Mouse (Mus musculus) embryonic stem cell, embryonic (primary cell): ENCODE measurements at regions not wholly inside any gene's neighbourhood (a gene's known extent, or its start where the extent isn't known, plus 50 kb on each side); places are given as distances from the start of the nearest gene placed in this dataset.
"Not testable (repeated sequence)": the region's sequence is repeated elsewhere in the genome, so short reads cannot be mapped to it uniquely, and the experiment has no call there.

ENCODE experiments used
- CTCF ChIA-PET, 4 experiments: fragments of 300-600 bp in 2 of 4; fragments of 350-600 bp in 2 of 4; sonication (Branson Sonifier 250); formaldehyde crosslinking; loops; one replicate each; lab custom pipeline; 2022; ENCODE audit warnings: inconsistent platforms in 2 of 4; lab: Charles Lee
- POLR2A ChIA-PET, 4 experiments: fragments of 300-600 bp in 2 of 4; fragments of 350-600 bp in 2 of 4; sonication (Branson Sonifier 250); formaldehyde crosslinking; loops; one replicate each; lab custom pipeline; 2022; ENCODE audit warnings: antibody characterized with exemption in 4 of 4, inconsistent platforms in 1 of 4; lab: Charles Lee

- POLR2A ChIA-PET, result no interaction called here
- CTCF ChIA-PET, result no interaction called here
Measured at GRCm38 (mm10) chr10:123800067-123800691, 536.4 kb downstream of the Fam19a2 start.

- POLR2A ChIA-PET, result no interaction called here
- CTCF ChIA-PET, result interaction anchor here in 1 of 4 experiments (0.6 kb wide), 1 partner anchor 1282 kb away, joined by 3 read pairs; no protein-coding TSS in a partner anchor
Measured at GRCm38 (mm10) chr10:123800692-123801528, 537.1 kb downstream of the Fam19a2 start.

GRCm38 (mm10) chr10:123810882-123811281 is 547.1 kb downstream of the Fam19a2 start:
- ChIA-PET POLR2A (no interaction called here), CTCF (no interaction called here)

GRCm38 (mm10) chr10:123813142-123813541 is 549.3 kb downstream of the Fam19a2 start:
- CTCF ChIA-PET, result interaction anchor here in 1 of 4 experiments (0.7 kb wide), 1 partner anchor 57 kb away, joined by 3 read pairs; no protein-coding TSS in a partner anchor
- POLR2A ChIA-PET, result interaction anchor here in 1 of 4 experiments (0.6 kb wide), 1 partner anchor 1366 kb away, joined by 3 read pairs; no protein-coding TSS in a partner anchor

GRCm38 (mm10) chr10:123840061-123840751 is 576.4 kb downstream of the Fam19a2 start:
- ChIA-PET CTCF (interaction anchor here in 1 of 4 experiments (0.5 kb wide), 1 partner anchor 10 kb away, joined by 6 read pairs; no protein-coding TSS in a partner anchor), POLR2A (no interaction called here)

- ChIA-PET CTCF (no interaction called here), POLR2A (no interaction called here)
Measured at GRCm38 (mm10) chr10:123842141-123842540, 578.3 kb downstream of the Fam19a2 start.

GRCm38 (mm10) chr10:123843604-123844003 is 579.8 kb downstream of the Fam19a2 start:
- POLR2A ChIA-PET, result no interaction called here
- CTCF ChIA-PET, result no interaction called here

GRCm38 (mm10) chr10:123846631-123847030 is 582.8 kb downstream of the Fam19a2 start:
- POLR2A ChIA-PET, result no interaction called here

GRCm38 (mm10) chr10:123848564-123848963 is 584.8 kb downstream of the Fam19a2 start:
- POLR2A ChIA-PET, result no interaction called here
- CTCF ChIA-PET, result no interaction called here

More at GRCm38 (mm10) chr10:123846631-123847030, 582.8 kb downstream of the Fam19a2 start:
- CTCF ChIA-PET, result interaction anchor here in 1 of 4 experiments (0.7 kb wide), 1 partner anchor 970 kb away, joined by 4 read pairs; no protein-coding TSS in a partner anchor

GRCm38 (mm10) chr10:123875459-123875858 is 611.7 kb downstream of the Fam19a2 start:
- CTCF ChIA-PET, result no interaction called here
- POLR2A ChIA-PET, result no interaction called here

GRCm38 (mm10) chr10:123875882-123876281 is 612.1 kb downstream of the Fam19a2 start:
- ChIA-PET CTCF (no interaction called here), POLR2A (no interaction called here)

- POLR2A ChIA-PET, result no interaction called here
- CTCF ChIA-PET, result no interaction called here
Measured at GRCm38 (mm10) chr10:123888681-123889172, 624.9 kb downstream of the Fam19a2 start.

- ChIA-PET CTCF (no interaction called here), POLR2A (no interaction called here)
Measured at GRCm38 (mm10) chr10:123919054-123919453, 655.3 kb downstream of the Fam19a2 start.

- ChIA-PET CTCF (no interaction called here), POLR2A (no interaction called here)
Measured at GRCm38 (mm10) chr10:123929955-123930354, 666.2 kb downstream of the Fam19a2 start.

- POLR2A ChIA-PET, CTCF ChIA-PET: not testable (repeated sequence)
Measured at GRCm38 (mm10) chr10:123938732-123939131, 674.9 kb downstream of the Fam19a2 start.
